Mouse (Mus musculus): ENCODE results near the gene E030018B13Rik.
A peak's percentile ranks its signal among the peaks of the same experiment; 100 is the strongest.

E030018B13Rik gene

DNA sequence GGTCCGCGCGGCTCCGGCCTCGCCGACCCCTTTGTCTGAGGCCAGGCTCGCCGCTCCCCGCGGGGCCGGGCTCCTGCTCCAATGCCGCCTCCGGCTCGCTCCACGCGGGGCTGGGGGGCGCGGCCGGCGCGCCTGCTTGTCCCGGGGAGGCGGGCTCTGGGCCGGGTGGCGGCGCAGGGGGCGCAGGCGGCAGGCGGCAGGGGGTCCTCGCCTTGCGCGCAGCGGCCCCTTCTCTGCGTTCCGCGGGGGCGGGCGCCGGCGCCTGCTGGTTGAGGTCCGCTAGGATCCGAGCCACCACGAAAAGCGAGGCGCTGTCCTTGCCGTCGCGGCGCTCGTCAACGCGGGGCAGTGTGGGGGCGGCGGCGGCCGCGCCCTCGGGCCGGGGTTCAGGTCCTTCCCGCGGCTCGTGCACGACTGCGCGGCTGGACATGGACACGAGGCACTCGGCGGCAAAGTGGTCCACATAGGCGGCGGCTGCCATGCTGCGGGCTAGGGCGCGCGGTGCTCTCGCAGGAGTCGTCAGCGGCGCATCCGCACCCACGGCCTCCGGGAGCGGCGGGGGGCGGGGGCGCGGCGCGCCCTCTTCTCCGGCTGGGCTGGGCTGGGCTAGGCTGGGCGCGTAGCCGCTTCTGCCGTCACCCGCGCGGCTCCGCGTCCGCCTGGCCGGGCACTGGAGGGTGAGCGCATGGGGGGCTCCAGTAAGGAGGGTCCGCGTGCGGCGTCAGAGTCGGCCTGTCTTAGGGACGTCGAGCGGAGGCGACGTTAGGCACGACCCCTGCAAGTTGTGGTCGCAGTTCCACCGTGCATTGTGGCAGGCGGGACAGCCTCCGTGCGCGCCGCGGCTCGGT is 21.6 kb downstream of the E030018B13Rik start:
- DNase-seq (ENCODE audit: low read depth) = no peak

DNA sequence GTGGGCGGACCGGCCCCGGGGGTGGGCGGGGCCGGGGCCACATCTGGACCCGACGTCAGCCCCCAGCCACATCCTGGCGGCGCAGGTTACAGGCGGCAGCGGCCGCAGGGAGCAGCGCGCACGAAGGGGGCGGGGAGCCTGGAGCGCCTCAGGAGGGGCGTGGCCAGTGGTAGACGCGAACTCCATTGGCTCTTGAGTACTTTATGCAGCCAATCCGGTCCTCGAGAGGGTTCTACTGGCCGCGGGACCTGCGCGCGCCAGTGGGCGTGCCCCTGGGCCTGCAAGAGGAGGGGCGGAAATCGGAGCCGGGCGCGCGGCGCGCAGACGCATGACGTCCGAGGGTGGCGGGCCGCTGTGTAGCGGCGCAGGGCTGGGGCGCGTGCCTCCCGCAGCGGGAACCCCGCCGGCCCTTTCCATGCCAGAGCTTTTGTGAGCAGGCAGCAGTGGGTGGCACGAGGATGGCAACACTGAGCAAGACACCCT is 22.3 kb downstream of the E030018B13Rik start, which contains the start of gene Klf13:
Klf13 (minus strand) TSS at position 2 of the 483 bp plus-strand sequence.
- peak; percentile 97 for DNase-seq (ENCODE audit: low read depth)

GRCm38 (mm10) chr7:63939397-63939951 is 22.8 kb downstream of the E030018B13Rik start:
- peak; percentile 55 for DNase-seq (ENCODE audit: low read depth)

DNA sequence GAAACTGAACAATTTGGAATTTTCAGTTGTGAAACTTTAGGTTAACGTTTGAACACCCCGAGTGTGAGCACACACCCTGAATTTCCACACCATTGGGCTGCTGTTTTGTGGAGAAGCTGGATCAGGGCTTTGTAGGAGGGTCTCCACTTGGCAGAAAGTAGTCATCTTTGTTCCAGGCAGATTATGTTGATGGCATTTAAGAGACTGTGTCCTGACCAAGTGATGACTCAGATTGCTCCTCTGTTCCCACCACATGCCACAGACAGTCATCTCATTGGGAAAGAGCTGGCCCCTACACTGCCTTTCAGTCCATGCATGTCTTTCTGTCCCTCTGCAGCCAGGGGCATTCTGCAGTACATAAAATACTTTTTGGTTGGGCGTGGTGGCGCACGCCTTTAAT is 23.7 kb downstream of the E030018B13Rik start:
- DNase-seq (ENCODE audit: low read depth) = no peak

DNA sequence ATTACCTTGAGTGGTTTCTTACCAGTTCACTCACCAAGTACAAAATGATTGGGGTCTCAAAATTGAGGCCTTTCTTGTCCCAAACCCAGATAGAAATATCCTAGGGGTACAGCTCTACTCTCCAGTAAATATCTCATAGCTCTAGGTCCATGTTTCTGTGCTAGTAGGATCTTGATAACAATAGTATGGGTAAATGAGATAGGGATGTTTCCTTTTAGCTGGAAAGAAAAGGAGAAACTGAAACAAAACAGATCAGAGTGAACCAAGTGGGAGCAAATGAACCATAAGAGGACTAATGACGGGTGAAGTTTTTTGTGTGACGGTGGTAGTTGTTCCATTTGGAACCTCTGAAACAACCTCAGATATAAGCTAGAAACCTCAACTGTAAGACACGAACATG is 24.4 kb downstream of the E030018B13Rik start:
- no peak for DNase-seq (ENCODE audit: low read depth)

GRCm38 (mm10) chr7:63941501-63941900 is 24.8 kb downstream of the E030018B13Rik start:
- peak; percentile 65 for DNase-seq (ENCODE audit: low read depth)

DNA sequence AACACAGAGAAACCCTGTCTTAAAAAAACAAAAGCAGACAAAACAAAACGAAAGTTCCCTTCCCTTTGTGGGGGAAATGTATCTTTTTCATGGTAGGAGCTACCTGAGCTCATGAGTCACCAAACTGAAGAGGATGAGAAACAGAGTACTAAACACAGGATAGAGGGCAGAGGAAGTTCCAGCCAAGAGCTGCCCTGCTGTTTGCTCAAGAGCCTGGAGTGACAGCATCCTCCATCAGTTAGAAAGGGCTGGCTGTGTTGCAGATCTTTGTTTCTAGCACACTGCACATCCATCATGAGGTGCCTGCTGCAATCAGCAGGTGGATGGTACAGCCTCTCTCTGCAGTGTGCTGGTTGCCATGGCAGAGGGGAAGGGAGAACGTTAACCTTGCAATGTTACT is 27.3 kb downstream of the E030018B13Rik start:
- no peak for DNase-seq (ENCODE audit: low read depth)

- no peak for DNase-seq (ENCODE audit: low read depth)
Measured at GRCm38 (mm10) chr7:63947514-63948487, 31.1 kb downstream of the E030018B13Rik start.

GRCm38 (mm10) chr7:63949176-63949575 is 32.5 kb downstream of the E030018B13Rik start:
- no peak for DNase-seq (ENCODE audit: low read depth)

DNA sequence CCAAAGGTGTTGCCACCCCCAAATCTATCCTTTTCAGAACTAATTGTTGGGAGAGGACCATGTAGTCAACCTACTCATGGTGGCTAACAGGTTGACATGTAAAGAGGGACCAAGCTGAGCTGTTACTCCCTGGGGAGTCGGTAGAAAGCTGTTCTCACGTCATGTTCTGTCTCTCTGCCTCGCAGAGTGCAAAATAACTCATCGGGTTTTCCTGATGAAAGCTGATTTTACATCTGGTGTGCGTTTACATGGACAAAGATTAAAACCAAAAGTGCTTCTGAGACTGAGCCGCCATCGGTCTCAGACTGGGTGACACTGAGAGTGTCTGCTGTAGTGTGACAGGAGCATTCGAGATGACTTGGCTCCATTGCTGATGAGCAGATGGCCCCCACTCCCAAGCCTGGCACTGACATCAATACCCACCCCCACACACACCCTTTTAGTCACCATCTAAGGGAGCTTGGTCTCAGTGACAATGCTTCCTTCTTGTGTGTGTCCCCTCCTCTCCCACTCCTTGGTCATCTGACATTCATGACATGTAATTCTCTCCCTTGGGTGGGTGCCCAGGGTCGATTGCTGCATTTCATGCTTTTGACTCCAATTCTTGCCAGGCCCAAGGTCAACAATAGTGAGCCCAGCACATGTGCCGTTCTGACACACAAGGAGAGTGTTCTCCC is 34.4 kb downstream of the E030018B13Rik start:
- DNase-seq (ENCODE audit: low read depth) = no peak

- no peak for DNase-seq (ENCODE audit: low read depth)
Measured at GRCm38 (mm10) chr7:63952077-63952898, 35.6 kb downstream of the E030018B13Rik start.

DNA sequence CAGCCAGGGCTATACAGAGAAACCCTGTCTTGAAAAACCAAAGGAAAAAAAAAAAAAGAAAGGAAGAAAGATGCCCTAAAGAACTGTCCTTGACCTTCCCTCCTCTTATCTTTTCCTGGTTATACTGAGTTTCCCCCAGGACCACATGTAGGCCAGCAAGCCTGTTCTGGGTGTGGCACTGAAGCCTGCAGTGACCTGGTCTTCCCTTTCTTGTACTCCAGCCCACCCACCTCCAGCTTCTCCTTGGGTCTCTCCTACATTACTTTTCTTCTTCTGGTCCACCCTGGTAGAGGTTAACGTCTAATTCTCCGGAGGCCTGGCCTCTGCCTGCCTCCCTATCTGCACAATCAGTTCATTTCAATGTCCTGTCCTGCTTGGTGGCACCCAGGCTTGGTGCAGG is 38.8 kb downstream of the E030018B13Rik start:
- DNase-seq (ENCODE audit: low read depth) = no peak

- DNase-seq (ENCODE audit: low read depth) = peak; percentile 76
Measured at GRCm38 (mm10) chr7:63956138-63956823, 39.6 kb downstream of the E030018B13Rik start.

DNA sequence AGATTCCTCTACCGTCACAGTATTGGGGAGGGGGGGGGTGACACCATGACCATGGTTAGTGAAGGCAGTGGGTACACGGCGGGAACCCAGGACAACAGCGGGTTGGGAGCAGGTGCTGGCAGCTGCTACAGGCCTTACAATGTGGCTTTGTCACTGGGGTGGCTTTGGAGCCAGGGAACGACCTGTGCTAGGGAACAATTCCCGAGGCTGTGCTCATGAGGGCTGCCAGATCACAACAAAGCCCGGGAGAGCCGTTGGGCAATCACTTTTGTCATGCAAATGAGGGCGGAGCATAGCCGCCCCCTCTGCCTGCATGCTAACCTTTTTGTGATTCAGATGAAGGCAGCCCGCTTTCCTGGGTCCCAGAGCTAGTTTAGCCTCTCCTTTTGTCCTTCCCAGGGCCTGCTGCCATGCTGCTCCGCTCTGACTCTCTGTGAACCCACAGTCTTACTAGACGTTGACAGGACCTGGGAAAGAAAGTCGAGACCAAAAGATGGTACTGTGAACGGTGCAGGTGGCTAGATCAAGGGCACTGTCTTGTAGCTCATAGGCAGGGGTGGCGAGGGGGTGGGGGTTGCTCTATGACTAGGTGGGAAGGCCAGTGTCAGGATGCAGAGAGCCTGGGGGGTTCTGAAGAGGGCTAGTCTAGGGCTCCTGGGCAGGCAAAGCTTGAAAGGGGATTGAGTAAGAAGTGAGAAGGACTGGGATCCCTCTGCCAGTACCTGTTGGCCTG is 40.5 kb downstream of the E030018B13Rik start:
- DNase-seq (ENCODE audit: low read depth) = no peak

DNA sequence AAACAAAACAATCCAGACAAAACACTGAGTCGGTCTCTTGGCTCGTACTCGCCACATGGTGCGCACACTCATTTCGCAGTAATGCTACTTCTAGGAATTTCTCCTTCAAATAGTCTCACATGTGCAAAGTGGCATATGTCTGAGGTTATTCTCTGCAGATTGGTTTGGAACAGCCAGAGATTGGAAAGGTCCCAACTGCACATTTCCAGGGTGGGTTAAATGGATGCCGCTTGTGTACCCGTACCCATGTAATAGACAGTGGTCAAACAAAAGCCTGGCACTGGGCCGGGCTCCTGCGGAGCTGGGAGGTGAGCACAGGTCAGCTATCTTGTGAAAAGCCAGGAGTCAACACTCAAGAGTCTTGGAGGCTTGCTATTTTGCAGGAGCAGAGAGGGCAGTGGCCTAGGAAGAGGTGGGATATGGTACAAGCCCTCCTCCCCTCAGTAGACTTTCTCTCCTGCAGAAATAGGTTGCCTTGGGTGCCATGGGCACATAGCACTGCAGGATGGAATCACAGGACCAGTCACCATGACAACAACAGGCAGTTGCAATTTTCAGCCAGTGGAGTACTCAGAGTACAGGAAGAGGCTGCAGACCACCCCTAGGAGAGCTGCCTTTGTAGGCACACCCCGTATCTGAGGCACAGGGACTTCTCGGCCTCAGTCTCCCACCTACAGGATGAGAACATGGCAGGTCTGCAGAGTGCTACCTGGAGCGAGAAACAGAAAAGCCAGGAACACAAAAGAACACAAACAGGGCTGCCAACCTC is 41.4 kb downstream of the E030018B13Rik start:
- no peak for DNase-seq (ENCODE audit: low read depth)

DNA sequence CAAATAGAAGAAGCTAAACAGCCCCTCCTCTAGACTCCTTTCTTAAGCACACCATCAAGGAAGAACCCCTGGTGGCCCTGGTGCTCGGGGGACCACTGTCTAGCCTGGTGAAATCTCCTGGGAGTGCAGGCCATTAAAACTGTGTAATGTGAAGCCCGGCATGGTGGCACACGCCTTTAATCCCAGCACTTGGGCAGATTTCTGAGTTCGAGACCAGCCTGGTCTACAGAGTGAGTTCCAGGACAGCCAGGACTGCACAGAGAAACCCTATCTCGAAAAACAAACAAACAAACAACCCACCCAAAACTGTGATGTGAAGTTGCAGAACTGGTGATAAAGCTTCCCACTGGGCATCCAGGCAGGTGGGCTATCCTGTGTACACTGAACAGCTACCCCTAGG is 47.0 kb downstream of the E030018B13Rik start:
- DNase-seq (ENCODE audit: low read depth) = no peak

DNA sequence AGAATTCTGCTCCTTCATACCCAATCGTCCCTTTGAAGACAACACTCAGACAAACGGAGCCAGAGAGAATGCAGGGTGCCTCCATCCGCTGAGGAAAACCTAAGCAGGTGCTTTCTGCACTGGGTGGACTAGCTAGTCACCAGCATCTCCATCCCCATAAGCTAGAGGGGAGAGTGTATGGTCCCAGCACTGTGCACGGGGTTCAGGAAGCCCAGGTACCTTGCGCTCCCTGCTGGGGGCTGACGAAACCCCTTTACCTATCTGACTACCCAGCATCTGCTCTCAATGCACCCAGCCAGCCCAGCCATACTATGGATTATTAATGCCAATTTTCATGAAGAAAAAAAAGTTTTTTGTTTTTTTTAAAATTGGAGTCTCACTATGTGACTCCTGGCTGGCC is 47.5 kb downstream of the E030018B13Rik start:
- no peak for DNase-seq (ENCODE audit: low read depth)

- no peak for DNase-seq (ENCODE audit: low read depth)
Measured at GRCm38 (mm10) chr7:63965135-63965534, 48.5 kb downstream of the E030018B13Rik start.
